Mouse (Mus musculus): Measurements from ENCODE around the gene Amy2a2. TPM values are rescaled to one million over a fixed set of nuclear protein-coding genes. Genes with fewer than 3 reads are reported as not detected.
"Not testable (repeated sequence)": the region's sequence is repeated elsewhere in the genome, so short reads cannot be mapped to it uniquely, and the experiment has no call there.

Gene Amy2a2
- not detected for total RNA-seq (2021)

- intact Hi-C loops (cut with DNase I); DNase-seq: not testable (repeated sequence)
These were observed at the start of gene Amy2a2 for GRCm38 (mm10) chr3:113356558-113356957. TSS of gene Amy2a2 (minus strand) at chr3:113356658.

GRCm38 (mm10) chr3:113345484-113345883 lies 11.0 kb downstream of the Amy2a2 start:
- intact Hi-C loops (cut with DNase I); DNase-seq: not testable (repeated sequence)

GRCm38 (mm10) chr3:113323952-113324351 lies 32.5 kb downstream of the Amy2a2 start, which contains the start of gene Amy2a3:
TSS of gene Amy2a3 (minus strand) at chr3:113324052.
- intact Hi-C loops (cut with DNase I); DNase-seq: not testable (repeated sequence)

- intact Hi-C loops (cut with DNase I); DNase-seq: not testable (repeated sequence)
These were observed 43.5 kb downstream of the Amy2a2 start for GRCm38 (mm10) chr3:113312937-113313336.

Other genes with a start within 250 kb of the Amy2a2 start
- gene Amy2a5, start 97.8 kb downstream of the Amy2a2 start, total RNA-seq (2021): not detected
- not detected for gene Amy2a4, start 65.2 kb downstream of the Amy2a2 start, total RNA-seq (2021)
- gene Amy2a3, start 32.6 kb downstream of the Amy2a2 start, total RNA-seq (2021): not detected
- gene Amy2a1, start 175.8 kb upstream of the Amy2a2 start, total RNA-seq (2021): not detected